Mouse (Mus musculus): Measurements from ENCODE around the gene Inha. TPM values are rescaled to one million over a fixed set of nuclear protein-coding genes. Genes with fewer than 3 reads are reported as not detected.

Gene Inha
- total RNA-seq, 2 experiments from 2014 or later = 11.3 to 19.9 TPM

DNA sequence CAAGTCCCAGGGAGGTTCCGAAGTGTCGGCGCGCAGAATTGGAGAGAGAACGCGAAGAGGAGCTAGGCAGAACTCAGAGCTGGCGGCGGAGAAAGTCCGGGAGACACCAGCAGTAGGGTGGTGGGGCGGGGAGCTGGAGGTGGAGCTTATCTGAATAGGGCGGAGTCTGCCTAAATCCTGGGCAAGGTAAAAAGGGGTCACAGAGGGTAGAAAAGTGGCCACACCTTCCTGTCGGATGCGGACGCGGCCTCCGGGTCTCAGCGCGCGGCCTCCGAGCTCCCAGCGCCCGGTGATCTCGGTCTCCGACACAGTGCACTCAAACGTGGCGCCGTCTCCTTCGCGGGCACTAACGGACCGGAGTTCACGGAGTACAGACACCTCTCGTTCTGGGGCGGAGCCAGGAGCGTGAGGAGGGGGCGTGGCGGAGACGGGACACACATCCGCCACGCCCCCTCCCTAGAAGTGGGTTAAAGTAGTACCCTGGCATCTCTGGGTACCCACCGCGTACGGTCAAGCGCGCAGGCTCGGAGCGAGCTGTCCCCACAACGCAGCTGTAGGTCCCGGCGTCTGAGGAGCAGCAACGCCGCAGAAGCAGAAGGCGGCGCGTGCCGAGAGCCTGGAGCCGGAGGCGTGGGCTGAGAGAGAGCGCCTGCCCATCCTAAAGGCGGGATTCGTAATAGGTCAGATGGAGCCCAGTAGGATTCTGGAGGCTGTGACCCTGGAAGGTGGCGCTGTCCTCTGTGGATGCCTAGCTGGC, 19.3 kb upstream of the Inha start:
- DNase-seq (ENCODE audit: extremely low spot score in 1 of 2, low spot score in 1 of 2) = peak in 1 of 2 experiments; percentile 50

GRCm38 (mm10) chr1:75490785-75491551, 15.9 kb upstream of the Inha start:
- no peak for DNase-seq (ENCODE audit: extremely low spot score in 1 of 2, low spot score in 1 of 2)

DNA sequence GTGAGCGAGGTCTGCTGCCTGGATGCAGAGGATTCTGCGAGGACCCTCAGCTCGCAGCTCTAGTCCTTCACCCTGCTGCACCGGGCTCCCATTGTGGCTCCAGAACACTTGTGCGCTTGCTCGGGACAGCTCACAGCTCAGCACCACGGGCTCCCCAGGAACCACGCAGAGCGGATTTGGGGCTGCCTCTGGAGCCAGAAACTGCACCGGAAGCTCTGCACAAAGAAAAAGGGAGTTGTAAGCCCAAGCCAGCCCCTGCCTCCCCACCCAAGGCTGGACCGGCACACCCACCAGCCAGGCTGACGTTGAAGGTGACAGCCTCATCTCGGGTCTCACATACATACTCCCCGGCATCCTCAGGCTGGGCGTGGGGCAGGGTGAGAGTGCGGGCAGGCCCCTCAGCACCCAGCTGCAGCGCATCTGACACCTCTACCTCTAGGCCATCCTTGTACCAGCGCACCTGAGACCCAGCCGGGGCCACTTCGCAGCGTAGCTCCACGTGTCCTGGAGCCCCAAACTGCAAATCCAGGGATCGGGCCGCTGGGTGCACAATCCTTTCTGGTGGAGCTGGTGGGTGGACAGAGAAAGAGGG, 14.2 kb upstream of the Inha start:
- DNase-seq (ENCODE audit: extremely low spot score in 1 of 2, low spot score in 1 of 2) = no peak

GRCm38 (mm10) chr1:75494878-75495548, 11.9 kb upstream of the Inha start:
- peak in 1 of 2 experiments; percentile 30 for DNase-seq (ENCODE audit: extremely low spot score in 1 of 2, low spot score in 1 of 2)

GRCm38 (mm10) chr1:75498897-75499296, 8.0 kb upstream of the Inha start:
- DNase-seq (ENCODE audit: extremely low spot score in 1 of 2, low spot score in 1 of 2) = no peak

DNA sequence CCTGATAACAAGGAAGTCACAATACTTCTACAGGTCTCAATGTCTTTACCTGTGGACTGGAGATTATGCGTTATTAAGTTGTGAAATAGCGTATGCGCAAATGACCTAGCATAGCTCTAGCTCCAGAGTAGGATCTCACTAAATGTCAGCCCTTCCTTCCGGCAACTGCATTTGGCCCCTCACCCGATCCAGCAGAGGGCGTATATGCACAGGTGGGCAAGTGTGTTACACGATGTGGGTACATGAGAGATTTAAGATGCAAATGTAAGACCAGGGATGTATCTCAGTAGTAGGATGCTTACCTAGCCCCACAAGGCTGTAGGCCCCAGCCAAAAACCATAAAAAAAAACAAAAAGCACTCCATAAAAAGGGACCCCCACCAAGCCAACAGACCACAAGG, 7.4 kb upstream of the Inha start:
- no peak for DNase-seq (ENCODE audit: extremely low spot score in 1 of 2, low spot score in 1 of 2)

- DNase-seq (ENCODE audit: extremely low spot score in 1 of 2, low spot score in 1 of 2) = no peak
These were observed 5.0 kb upstream of the Inha start for GRCm38 (mm10) chr1:75501905-75502304.

DNA sequence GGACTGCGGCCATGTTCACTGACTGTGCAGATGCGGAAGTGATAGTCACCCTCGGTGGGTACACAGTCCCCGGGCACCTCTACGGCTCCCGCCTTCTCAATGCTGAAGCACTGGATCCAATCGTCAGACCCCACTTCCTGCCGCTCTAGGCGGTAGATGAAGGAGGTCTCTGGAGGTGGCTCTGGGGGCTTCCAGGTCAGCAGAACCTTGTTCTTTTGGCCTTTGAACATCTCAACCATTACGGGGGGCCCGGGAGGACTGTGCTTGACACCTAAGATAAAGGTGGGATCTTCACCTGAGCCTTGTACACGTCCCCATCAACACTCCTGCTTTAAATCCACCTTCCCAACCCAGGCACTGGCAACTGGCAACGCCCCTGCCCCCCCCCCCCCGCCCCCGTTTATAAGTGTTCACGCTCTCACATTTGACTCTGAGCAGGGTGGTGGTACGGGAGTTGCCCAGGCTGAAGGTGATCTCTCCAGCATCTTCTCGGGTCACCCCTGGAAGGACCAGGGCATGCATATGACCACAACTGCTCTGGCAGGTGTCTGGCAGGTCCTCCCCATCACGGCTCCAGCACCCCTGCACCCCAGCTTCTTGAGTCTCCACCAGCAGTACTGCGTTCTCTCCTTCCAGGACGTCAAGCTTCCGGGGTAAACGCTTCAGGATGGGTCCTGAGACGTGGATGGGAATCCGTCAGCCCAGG, 3.8 kb upstream of the Inha start:
- DNase-seq (ENCODE audit: extremely low spot score in 1 of 2, low spot score in 1 of 2) = no peak

- DNase-seq (ENCODE audit: extremely low spot score in 1 of 2, low spot score in 1 of 2) = no peak
These were observed 3.3 kb upstream of the Inha start for GRCm38 (mm10) chr1:75503651-75503980.

- no peak for DNase-seq (ENCODE audit: extremely low spot score in 1 of 2, low spot score in 1 of 2)
These were observed 2.4 kb upstream of the Inha start for GRCm38 (mm10) chr1:75504256-75505045.

- peak; percentile 61 to 71 for DNase-seq (ENCODE audit: extremely low spot score in 1 of 2, low spot score in 1 of 2)
These were observed 1.5 kb upstream of the Inha start for GRCm38 (mm10) chr1:75505159-75505955.

GRCm38 (mm10) chr1:75505956-75506831, 683 bp upstream of the Inha start, which contains the start of gene Obsl1:
TSS of gene Obsl1 (minus strand) at chr1:75506452.
- DNase-seq (ENCODE audit: extremely low spot score in 1 of 2, low spot score in 1 of 2) = no peak

DNA sequence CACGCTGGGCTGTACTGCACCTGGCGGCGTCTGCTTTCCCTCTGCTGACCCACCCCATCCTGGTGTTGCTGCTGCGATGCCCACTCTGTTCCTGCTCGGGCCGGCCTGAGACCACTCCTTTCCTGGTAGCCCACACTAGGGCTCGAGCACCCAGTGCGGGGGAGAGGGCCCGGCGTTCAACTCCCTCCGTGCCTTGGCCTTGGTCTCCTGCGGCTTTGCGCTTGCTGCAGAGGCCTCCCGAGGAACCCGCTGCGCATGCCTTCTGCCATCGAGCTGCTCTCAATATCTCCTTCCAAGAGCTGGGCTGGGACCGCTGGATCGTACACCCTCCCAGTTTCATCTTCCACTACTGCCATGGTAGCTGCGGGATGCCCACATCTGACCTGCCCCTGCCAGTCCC, 2.7 kb downstream of the Inha start:
- DNase-seq (ENCODE audit: extremely low spot score in 1 of 2, low spot score in 1 of 2) = no peak

- DNase-seq (ENCODE audit: extremely low spot score in 1 of 2, low spot score in 1 of 2) = no peak
These were observed 3.3 kb downstream of the Inha start for GRCm38 (mm10) chr1:75510154-75510553.

GRCm38 (mm10) chr1:75511437-75512210, 4.7 kb downstream of the Inha start:
- DNase-seq (ENCODE audit: extremely low spot score in 1 of 2, low spot score in 1 of 2) = no peak

- DNase-seq (ENCODE audit: extremely low spot score in 1 of 2, low spot score in 1 of 2) = no peak
These were observed 5.7 kb downstream of the Inha start for GRCm38 (mm10) chr1:75512550-75512949.

Data from layer of hippocampus, postnatal 25 days (tissue).